Mouse (Mus musculus): ENCODE results near the gene Nr6a1. TPM values are rescaled to one million over a fixed set of nuclear protein-coding genes. Genes with fewer than 3 reads are reported as not detected.

Nr6a1 gene
- polyA plus RNA-seq, 1 experiment: 7.9 TPM

GRCm38 (mm10) chr2:38777326-38777725 is 150.2 kb downstream of the Nr6a1 start:
- Histone ChIP-seq H3K4me1 (ENCODE audit: control insufficient read depth, insufficient read depth, low read length) (peaks cover 2% of the 10 kb centered on the region; the same call in 1 of the 2 replicates), H3K27ac (ENCODE audit: insufficient read depth, low read length) (no peak overlapping the region), H3K4me3 (ENCODE audit: insufficient read depth, low read length) (no peak overlapping the region)
- TF ChIP-seq POLR2A (IDR thresholded peaks at IDR 0.05; ENCODE audit: extremely low read depth, insufficient read depth, low read length): no peak
- TF ChIP-seq CTCF (IDR thresholded peaks at IDR 0.05; ENCODE audit: extremely low read depth, insufficient read depth, low read length): no peak

GRCm38 (mm10) chr2:38774936-38775335 is 152.6 kb downstream of the Nr6a1 start:
- H3K4me1 ChIP-seq (ENCODE audit: control insufficient read depth, insufficient read depth, low read length): peaks cover 2% of the 10 kb centered on the region; the same call in 1 of the 2 replicates
- no peak for TF ChIP-seq POLR2A (IDR thresholded peaks at IDR 0.05; ENCODE audit: extremely low read depth, insufficient read depth, low read length)
- TF ChIP-seq CTCF (IDR thresholded peaks at IDR 0.05; ENCODE audit: extremely low read depth, insufficient read depth, low read length): no peak

DNA sequence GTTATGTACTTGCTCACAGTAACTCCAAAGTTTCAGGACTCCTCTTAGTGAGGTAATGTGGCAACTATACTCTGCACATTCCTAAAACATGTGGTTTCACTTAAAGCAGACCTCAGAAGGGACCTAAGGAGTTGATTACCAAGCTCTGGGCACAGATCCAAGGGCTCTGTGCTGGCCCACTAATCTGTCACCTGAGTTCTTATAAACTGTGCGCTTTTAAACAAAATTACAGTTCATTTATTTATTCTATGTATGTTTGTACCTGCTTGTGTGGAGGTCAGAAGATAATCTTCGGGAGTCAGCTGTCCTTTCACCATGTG is 156.1 kb downstream of the Nr6a1 start:
- no peak for TF ChIP-seq CTCF (IDR thresholded peaks at IDR 0.05; ENCODE audit: extremely low read depth, insufficient read depth, low read length)
- Histone ChIP-seq H3K4me1 (ENCODE audit: control insufficient read depth, insufficient read depth, low read length) (no peaks in the 10 kb centered on the region), H3K4me3 (ENCODE audit: insufficient read depth, low read length) (no peak overlapping the region), H3K27ac (ENCODE audit: insufficient read depth, low read length) (no peak overlapping the region)

More at GRCm38 (mm10) chr2:38774936-38775335, 152.6 kb downstream of the Nr6a1 start:
- no peak overlapping the region for H3K4me3 ChIP-seq (ENCODE audit: insufficient read depth, low read length)
- H3K27ac ChIP-seq (ENCODE audit: insufficient read depth, low read length): no peak overlapping the region

DNA sequence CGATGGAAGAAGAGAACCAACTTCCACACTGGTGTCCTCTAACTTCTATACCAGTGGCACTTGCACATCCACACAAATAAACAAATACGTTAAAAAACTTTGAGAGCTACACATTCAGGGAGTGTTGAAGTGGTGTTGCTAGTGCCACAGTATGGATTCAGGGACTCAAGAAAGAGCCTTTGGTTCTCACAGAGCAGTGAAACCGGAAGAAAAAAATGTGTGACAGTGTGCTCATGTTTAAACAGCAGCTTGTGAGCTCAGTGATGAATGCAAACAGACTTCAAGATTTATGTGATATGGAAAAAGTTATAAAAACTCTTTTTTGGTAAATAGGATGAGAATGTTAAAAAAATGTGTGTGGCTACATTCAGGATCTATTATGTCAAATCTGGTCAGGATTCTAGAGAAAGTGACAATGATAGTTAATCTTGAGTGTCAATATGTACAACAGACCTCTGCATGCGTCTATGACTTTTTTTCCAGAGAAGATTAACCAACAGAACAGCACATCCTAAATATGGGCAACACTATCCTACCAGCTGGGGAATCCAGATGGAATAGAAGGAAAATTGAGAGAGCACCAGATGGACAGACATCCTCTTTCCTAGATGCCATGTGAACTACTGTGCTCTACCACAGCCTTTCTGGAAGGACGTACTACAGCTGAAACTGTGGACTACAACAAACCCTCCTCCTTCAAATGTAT is 156.6 kb downstream of the Nr6a1 start:
- no peak for TF ChIP-seq CTCF (IDR thresholded peaks at IDR 0.05; ENCODE audit: extremely low read depth, insufficient read depth, low read length)
- TF ChIP-seq POLR2A (IDR thresholded peaks at IDR 0.05; ENCODE audit: extremely low read depth, insufficient read depth, low read length): no peak
- Histone ChIP-seq H3K4me3 (ENCODE audit: insufficient read depth, low read length) (no peak overlapping the region), H3K27ac (ENCODE audit: insufficient read depth, low read length) (no peak overlapping the region), H3K4me1 (ENCODE audit: control insufficient read depth, insufficient read depth, low read length) (no peaks in the 10 kb centered on the region)

- no peak overlapping the region for H3K27ac ChIP-seq (ENCODE audit: insufficient read depth, low read length)
Observed at GRCm38 (mm10) chr2:38767177-38767931, 160.1 kb downstream of the Nr6a1 start.

DNA sequence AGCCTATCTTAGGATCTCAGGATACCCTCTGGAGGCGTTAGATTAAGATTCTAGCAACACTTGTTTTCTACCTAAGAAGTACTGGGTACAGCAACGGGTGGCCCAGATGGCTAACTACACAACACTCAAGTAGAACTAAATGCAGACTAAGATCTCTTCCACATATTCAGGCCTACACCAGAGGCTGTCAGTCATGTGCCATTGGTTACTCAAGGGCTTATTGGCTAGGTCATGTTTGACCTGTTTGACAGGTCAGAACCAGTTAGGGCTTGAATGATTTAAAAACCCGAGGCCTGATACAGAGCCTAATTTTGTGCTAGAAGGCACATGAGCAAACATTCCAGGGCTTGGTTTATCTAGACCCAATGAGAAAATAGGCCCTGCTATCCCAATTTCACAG is 187.6 kb downstream of the Nr6a1 start:
- H3K27ac ChIP-seq (ENCODE audit: insufficient read depth, low read length): no peak overlapping the region
- no peak overlapping the region for H3K4me3 ChIP-seq (ENCODE audit: insufficient read depth, low read length)
- no peaks in the 10 kb centered on the region for H3K4me1 ChIP-seq (ENCODE audit: control insufficient read depth, insufficient read depth, low read length)
- TF ChIP-seq CTCF (IDR thresholded peaks at IDR 0.05; ENCODE audit: extremely low read depth, insufficient read depth, low read length): no peak
- no peak for TF ChIP-seq POLR2A (IDR thresholded peaks at IDR 0.05; ENCODE audit: extremely low read depth, insufficient read depth, low read length)

More at GRCm38 (mm10) chr2:38767177-38767931, 160.1 kb downstream of the Nr6a1 start:
- no peaks in the 10 kb centered on the region for H3K4me1 ChIP-seq (ENCODE audit: control insufficient read depth, insufficient read depth, low read length)
- H3K4me3 ChIP-seq (ENCODE audit: insufficient read depth, low read length): no peak overlapping the region
- TF ChIP-seq CTCF (IDR thresholded peaks at IDR 0.05; ENCODE audit: extremely low read depth, insufficient read depth, low read length): no peak
- no peak for TF ChIP-seq POLR2A (IDR thresholded peaks at IDR 0.05; ENCODE audit: extremely low read depth, insufficient read depth, low read length)

GRCm38 (mm10) chr2:38739410-38739809 is 188.1 kb downstream of the Nr6a1 start:
- Histone ChIP-seq H3K4me3 (ENCODE audit: insufficient read depth, low read length) (no peak overlapping the region), H3K27ac (ENCODE audit: insufficient read depth, low read length) (no peak overlapping the region), H3K4me1 (ENCODE audit: control insufficient read depth, insufficient read depth, low read length) (no peaks in the 10 kb centered on the region)
- TF ChIP-seq POLR2A (IDR thresholded peaks at IDR 0.05; ENCODE audit: extremely low read depth, insufficient read depth, low read length) (no peak), CTCF (IDR thresholded peaks at IDR 0.05; ENCODE audit: extremely low read depth, insufficient read depth, low read length) (peak; percentile 93)

DNA sequence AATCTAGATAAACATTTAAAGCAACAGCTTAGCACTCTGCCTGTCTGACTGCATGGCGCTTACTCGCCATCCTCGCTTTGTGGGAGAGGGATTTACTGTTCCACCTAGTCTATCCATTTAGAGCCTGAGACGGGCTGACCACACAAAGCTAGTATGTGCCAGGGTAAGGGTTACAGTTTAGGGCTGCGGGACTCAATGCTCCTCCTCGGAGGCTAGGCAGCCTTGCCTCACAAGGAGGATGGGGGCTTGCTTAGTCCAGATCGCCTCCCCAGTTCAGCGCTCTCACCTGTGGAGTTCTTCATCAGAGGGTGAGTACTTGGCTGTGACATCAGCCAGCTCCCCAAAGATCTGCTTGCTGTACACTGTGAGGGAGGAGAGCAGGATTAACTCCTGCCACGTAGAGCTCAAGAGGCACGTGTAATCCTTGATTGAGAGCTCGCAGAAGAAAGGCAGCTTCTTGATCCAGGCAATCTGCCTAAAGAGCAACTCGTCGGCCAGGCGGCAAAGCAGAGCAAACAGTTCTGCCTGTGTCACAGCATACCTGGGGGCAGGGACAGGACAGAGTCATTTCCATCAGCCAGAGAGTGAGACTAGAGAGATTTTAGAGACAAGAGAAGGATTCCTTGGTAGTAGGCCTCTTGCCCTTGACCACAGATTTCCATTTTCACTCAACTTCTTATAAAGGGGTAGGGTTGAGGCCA is 188.7 kb downstream of the Nr6a1 start:
- Histone ChIP-seq H3K4me3 (ENCODE audit: insufficient read depth, low read length) (no peak overlapping the region), H3K27ac (ENCODE audit: insufficient read depth, low read length) (no peak overlapping the region), H3K4me1 (ENCODE audit: control insufficient read depth, insufficient read depth, low read length) (no peaks in the 10 kb centered on the region)
- TF ChIP-seq CTCF (IDR thresholded peaks at IDR 0.05; ENCODE audit: extremely low read depth, insufficient read depth, low read length) (no peak), POLR2A (IDR thresholded peaks at IDR 0.05; ENCODE audit: extremely low read depth, insufficient read depth, low read length) (no peak)

GRCm38 (mm10) chr2:38735740-38736139 is 191.7 kb downstream of the Nr6a1 start:
- TF ChIP-seq CTCF (IDR thresholded peaks at IDR 0.05; ENCODE audit: extremely low read depth, insufficient read depth, low read length): no peak
- TF ChIP-seq POLR2A (IDR thresholded peaks at IDR 0.05; ENCODE audit: extremely low read depth, insufficient read depth, low read length): no peak
- Histone ChIP-seq H3K4me1 (ENCODE audit: control insufficient read depth, insufficient read depth, low read length) (no peaks in the 10 kb centered on the region), H3K27ac (ENCODE audit: insufficient read depth, low read length) (no peak overlapping the region), H3K4me3 (ENCODE audit: insufficient read depth, low read length) (no peak overlapping the region)
